Mouse (Mus musculus) kidney, adult 2 months (tissue): Measurements from ENCODE around the gene Gadd45g.

Source experiments
- CTCF ChIP-seq: fragments of 200-500 bp; conservative IDR thresholded peaks from 2 replicates; pipeline ENCODE4 v1.5.1; 2011; ENCODE audit warnings: low read depth, mild to moderate bottlenecking, control low read depth, low read length, moderate library complexity, mixed read lengths; ENCODE audit not compliant: insufficient read depth, insufficient read length
- POLR2A ChIP-seq: fragments of 200-500 bp; IDR thresholded peaks from one replicate; pipeline ENCODE4 v1.6.1; 2011; ENCODE audit warnings: low read depth, low read length, control low read depth

- TF ChIP-seq POLR2A, result no peak
- no peak for TF ChIP-seq CTCF
Measured at GRCm38 (mm10) chr13:51888426-51888825, 41.9 kb downstream of the Gadd45g start.
